Mouse (Mus musculus) liver, embryonic 14.5 days (tissue): Measurements from ENCODE around the gene Pigb. TPM values are rescaled to one million over a fixed set of nuclear protein-coding genes. Genes with fewer than 3 reads are reported as not detected.

Experiments
- ATAC-seq: fragments of 200-750 bp; cut with Nextera tagmentation; 2 replicates; pipeline ENCODE4 v1.8.0; 2017; ENCODE audit warnings: moderate number of reproducible peaks, mild to moderate bottlenecking, moderate library complexity; ENCODE audit not compliant: insufficient read depth
- DNase-seq, 3 experiments: peaks; one replicate each; pipeline ENCODE4 v3.0.0-alpha.2; 2012 to 2013; ENCODE audit warnings: low read depth in 3 of 3, low spot score in 3 of 3
- H3K27ac ChIP-seq: fragments of 300-500 bp; sonication (generic); 2 replicates; pipeline ENCODE4 v1.5.1; 2014; ENCODE audit warnings: moderate library complexity, mild to moderate bottlenecking, control low read depth, inconsistent platforms
- H3K27me3 ChIP-seq: fragments of 300-500 bp; sonication (generic); 2 replicates; pipeline ENCODE4 v1.6.1; 2014; ENCODE audit warnings: mild to moderate bottlenecking, low read length, moderate library complexity; ENCODE audit not compliant: control insufficient read depth, insufficient read depth
- H3K36me3 ChIP-seq: fragments of 300-500 bp; sonication (generic); replicated peaks from 2 replicates; pipeline ENCODE4 v1.6.1; 2014; ENCODE audit warnings: low read depth; ENCODE audit not compliant: control insufficient read depth, insufficient read depth
- H3K4me1 ChIP-seq, 2 experiments: fragments of 200-500 bp in 1 of 2; fragments of 300-500 bp in 1 of 2; sonication (generic) in 1 of 2; replicated peaks; 2 replicates each; pipeline ENCODE4 v1.6.1; 2012 to 2014; ENCODE audit warnings: antibody characterized with exemption in 1 of 2, inconsistent platforms in 1 of 2, low read length in 1 of 2; ENCODE audit not compliant: control insufficient read depth in 2 of 2, insufficient read depth in 2 of 2
- H3K4me2 ChIP-seq: fragments of 300-500 bp; sonication (generic); 2 replicates; pipeline ENCODE4 v1.6.1; 2014; ENCODE audit warnings: low read depth, mild to moderate bottlenecking, control low read depth, moderate library complexity
- H3K4me3 ChIP-seq, 2 experiments: fragments of 200-500 bp in 1 of 2; fragments of 300-500 bp in 1 of 2; sonication (generic) in 1 of 2; 2 replicates each; pipeline ENCODE4 v1.5.1; 2012 to 2014; ENCODE audit warnings: low read depth in 2 of 2, low read length in 2 of 2, mild to moderate bottlenecking in 2 of 2, control low read depth in 1 of 2, inconsistent platforms in 1 of 2, moderate library complexity in 1 of 2; ENCODE audit not compliant: insufficient read depth in 1 of 2
- H3K9ac ChIP-seq: fragments of 300-500 bp; sonication (generic); replicated peaks from 2 replicates; pipeline ENCODE4 v1.6.1; 2014; ENCODE audit warnings: mild to moderate bottlenecking, control low read depth, moderate library complexity
- H3K9me3 ChIP-seq: fragments of 300-500 bp; sonication (generic); 2 replicates; pipeline ENCODE4 v1.6.1; 2016; ENCODE audit warnings: low read length, mixed read lengths; ENCODE audit not compliant: control insufficient read depth
- CTCF ChIP-seq: IDR thresholded peaks from 2 replicates; pipeline ENCODE4 v1.5.1; 2016; ENCODE audit warnings: antibody characterized with exemption, low read depth, control low read depth
- EP300 ChIP-seq: IDR thresholded peaks from 2 replicates; pipeline ENCODE4 v1.6.1; 2016; ENCODE audit warnings: antibody characterized with exemption, low read depth
- WGBS: fragments of 180-500 bp; shearing (Covaris S2); extraction: QIAGEN DNeasy Blood & Tissue Kit; methylation state at CpG from one replicate; pipeline ENCODE4 v1.1.7; 2014; ENCODE audit not compliant: insufficient replicate concordance; 5-methylcytosine and 5-hydroxymethylcytosine counted together
- polyA plus RNA-seq, 2 experiments: library from polyadenylated mRNA; depleted of rRNA in 1 of 2; stranded (reverse) in 1 of 2; unstranded in 1 of 2; fragments of >200 nt; fragmentation: Nextera tagmentation in 1 of 2; extraction: Ambion mirVana in 1 of 2; gene quantifications; 2 replicates each; pipeline versions ENCODE4 v1.2.1 to v1.2.3; 2012 to 2014

Gene Pigb
- polyA plus RNA-seq, 2 experiments, result 4.3 to 5.2 TPM

- no peak for TF ChIP-seq CTCF
- no peak for TF ChIP-seq EP300
- Histone ChIP-seq H3K27ac (no peak overlapping the region), H3K36me3 (no peaks in the 10 kb centered on the region), H3K4me2 (no peak overlapping the region), H3K4me1 (peaks cover 0 to 13% of the 10 kb centered on the region in 2 experiments; a peak in 2 of 4 replicates), H3K27me3 (no peaks in the 10 kb centered on the region), H3K9me3 (no peaks in the 10 kb centered on the region), H3K4me3 (no peak overlapping the region), H3K9ac (no peak overlapping the region)
- WGBS, result 33% methylated on average over 8 of the region's 8 CpGs
- ATAC-seq (no peak), DNase-seq (no peak)
Observed at GRCm38 (mm10) chr9:73072426-73072825, 32.2 kb upstream of the Pigb start.

GRCm38 (mm10) chr9:73070971-73071659 is 30.9 kb upstream of the Pigb start:
- Histone ChIP-seq H3K27ac (no peak overlapping the region), H3K4me1 (peaks cover 0 to 18% of the 10 kb centered on the region in 2 experiments; a peak in 2 of 4 replicates), H3K27me3 (no peaks in the 10 kb centered on the region), H3K9me3 (no peaks in the 10 kb centered on the region), H3K9ac (no peak overlapping the region), H3K36me3 (no peaks in the 10 kb centered on the region), H3K4me3 (no peak overlapping the region), H3K4me2 (no peak overlapping the region; the same call in 1 of the 2 replicates)
- DNase-seq, result no peak
- 26% methylated on average over 10 of the region's 10 CpGs for WGBS
- TF ChIP-seq CTCF (peak; percentile 31), EP300 (no peak)
- ATAC-seq, result no peak

GRCm38 (mm10) chr9:73068688-73069087 is 28.5 kb upstream of the Pigb start:
- WGBS, result 22% methylated on average over 6 of the region's 6 CpGs
- no peak overlapping the region for H3K4me2 ChIP-seq
- DNase-seq, result no peak
- no peaks in the 10 kb centered on the region for H3K9me3 ChIP-seq
- H3K27ac ChIP-seq, result no peak overlapping the region
- no peak for TF ChIP-seq EP300
- TF ChIP-seq CTCF, result no peak
- no peak overlapping the region for H3K4me3 ChIP-seq
- 0 out of 2 replicates have a peak, but pooled peaks have one; percentile 31 for ATAC-seq
- H3K27me3 ChIP-seq, result no peaks in the 10 kb centered on the region
- no peak overlapping the region for H3K9ac ChIP-seq
- H3K4me1 ChIP-seq, result peaks cover 0 to 18% of the 10 kb centered on the region in 2 experiments; a peak in 2 of 4 replicates
- H3K36me3 ChIP-seq, result no peaks in the 10 kb centered on the region

- Histone ChIP-seq H3K27me3 (no peaks in the 10 kb centered on the region), H3K4me2 (no peak overlapping the region), H3K4me3 (no peak overlapping the region), H3K9me3 (no peaks in the 10 kb centered on the region), H3K36me3 (no peaks in the 10 kb centered on the region), H3K4me1 (peaks cover 0 to 18% of the 10 kb centered on the region in 2 experiments; a peak in 2 of 4 replicates), H3K9ac (no peak overlapping the region), H3K27ac (no peak overlapping the region)
- DNase-seq (no peak), ATAC-seq (peak; percentile 50)
- 15% methylated on average over 6 of the region's 6 CpGs for WGBS
- TF ChIP-seq EP300 (no peak), CTCF (no peak)
Observed at GRCm38 (mm10) chr9:73068230-73068679, 28.1 kb upstream of the Pigb start.

GRCm38 (mm10) chr9:73067086-73067485 is 26.9 kb upstream of the Pigb start:
- no peak for DNase-seq
- H3K4me3 ChIP-seq, result no peak overlapping the region
- H3K4me1 ChIP-seq, result peaks cover 0 to 16% of the 10 kb centered on the region in 2 experiments; a peak in 2 of 4 replicates
- no peak for ATAC-seq
- H3K27me3 ChIP-seq, result no peaks in the 10 kb centered on the region
- no peak overlapping the region for H3K9ac ChIP-seq
- no peaks in the 10 kb centered on the region for H3K36me3 ChIP-seq
- no peak overlapping the region for H3K27ac ChIP-seq
- no peaks in the 10 kb centered on the region for H3K9me3 ChIP-seq
- 13% methylated on average over 10 of the region's 10 CpGs for WGBS
- peak overlapping the region; percentile 37 for H3K4me2 ChIP-seq
- TF ChIP-seq EP300 (no peak), CTCF (no peak)
